Mouse (Mus musculus): Measurements from ENCODE around the gene Dclk2.

- TF ChIP-seq POLR2A (IDR thresholded peaks at IDR 0.05; ENCODE audit: extremely low read depth, insufficient read depth, low read length) (no peak), CTCF (IDR thresholded peaks at IDR 0.05; ENCODE audit: extremely low read depth, insufficient read depth, low read length) (no peak)
These were observed 726 bp upstream of the Dclk2 start for GRCm38 (mm10) chr3:86921181-86921975.

All from cortical plate, adult 2 months (tissue).